Mouse (Mus musculus) neural tube, embryonic 11.5 days (tissue): ENCODE data around the gene F2r. TPM values are rescaled to one million over a fixed set of nuclear protein-coding genes. Genes with fewer than 3 reads are reported as not detected.

Experiments
- ATAC-seq: fragments of 200-750 bp; cut with Nextera tagmentation; 2 replicates; pipeline ENCODE4 v1.8.0; 2017; ENCODE audit warnings: moderate number of reproducible peaks, mild to moderate bottlenecking, moderate TSS enrichment, moderate library complexity; ENCODE audit not compliant: insufficient read depth, low FRiP score, low TSS enrichment
- DNase-seq: peaks from one replicate; pipeline ENCODE4 v3.0.0-alpha.2; 2015; ENCODE audit warnings: low spot score
- H3K27ac ChIP-seq: fragments of 300-500 bp; sonication (generic); 2 replicates; pipeline ENCODE4 v1.5.1; 2014; ENCODE audit warnings: low read depth, mild to moderate bottlenecking, low read length
- H3K27me3 ChIP-seq: fragments of 300-500 bp; sonication (generic); 2 replicates; pipeline ENCODE4 v1.6.1; 2014; ENCODE audit warnings: mild to moderate bottlenecking, low read length, mixed read lengths; ENCODE audit not compliant: control insufficient read depth, insufficient read depth
- H3K36me3 ChIP-seq: fragments of 300-500 bp; sonication (generic); 2 replicates; pipeline ENCODE4 v1.6.1; 2014; ENCODE audit warnings: mild to moderate bottlenecking, low read length, moderate library complexity, mixed read lengths; ENCODE audit not compliant: control insufficient read depth, insufficient read depth
- H3K4me1 ChIP-seq: fragments of 300-500 bp; sonication (generic); 2 replicates; pipeline ENCODE4 v1.6.1; 2014; ENCODE audit warnings: low read length, mixed read lengths; ENCODE audit not compliant: control insufficient read depth, insufficient read depth
- H3K4me2 ChIP-seq: fragments of 300-500 bp; sonication (generic); 2 replicates; pipeline ENCODE4 v1.6.1; 2014; ENCODE audit warnings: low read depth, mild to moderate bottlenecking, moderate library complexity
- H3K4me3 ChIP-seq: fragments of 300-500 bp; sonication (generic); 2 replicates; pipeline ENCODE4 v1.5.1; 2014; ENCODE audit warnings: low read depth, low read length
- H3K9ac ChIP-seq: fragments of 300-500 bp; sonication (generic); 2 replicates; pipeline ENCODE4 v1.6.1; 2014; ENCODE audit warnings: mild to moderate bottlenecking, low read length
- H3K9me3 ChIP-seq: fragments of 300-500 bp; sonication (generic); 2 replicates; pipeline ENCODE4 v1.6.1; 2016; ENCODE audit warnings: low read length; ENCODE audit not compliant: control insufficient read depth
- WGBS: fragments of 180-500 bp; shearing (Covaris S2); extraction: QIAGEN DNeasy Blood & Tissue Kit; methylation state at CpG from one replicate; pipeline ENCODE4 v1.1.7; 2014; 5-methylcytosine and 5-hydroxymethylcytosine counted together
- polyA plus RNA-seq: library from polyadenylated mRNA; unstranded; fragments of >200 nt; fragmentation: Nextera tagmentation; extraction: Ambion mirVana; gene quantifications from 2 replicates; pipeline ENCODE4 v1.2.1, GENCODE M21; 2014

The F2r gene
- polyA plus RNA-seq, 1 experiment from 2014 or later: 146 TPM

DNA sequence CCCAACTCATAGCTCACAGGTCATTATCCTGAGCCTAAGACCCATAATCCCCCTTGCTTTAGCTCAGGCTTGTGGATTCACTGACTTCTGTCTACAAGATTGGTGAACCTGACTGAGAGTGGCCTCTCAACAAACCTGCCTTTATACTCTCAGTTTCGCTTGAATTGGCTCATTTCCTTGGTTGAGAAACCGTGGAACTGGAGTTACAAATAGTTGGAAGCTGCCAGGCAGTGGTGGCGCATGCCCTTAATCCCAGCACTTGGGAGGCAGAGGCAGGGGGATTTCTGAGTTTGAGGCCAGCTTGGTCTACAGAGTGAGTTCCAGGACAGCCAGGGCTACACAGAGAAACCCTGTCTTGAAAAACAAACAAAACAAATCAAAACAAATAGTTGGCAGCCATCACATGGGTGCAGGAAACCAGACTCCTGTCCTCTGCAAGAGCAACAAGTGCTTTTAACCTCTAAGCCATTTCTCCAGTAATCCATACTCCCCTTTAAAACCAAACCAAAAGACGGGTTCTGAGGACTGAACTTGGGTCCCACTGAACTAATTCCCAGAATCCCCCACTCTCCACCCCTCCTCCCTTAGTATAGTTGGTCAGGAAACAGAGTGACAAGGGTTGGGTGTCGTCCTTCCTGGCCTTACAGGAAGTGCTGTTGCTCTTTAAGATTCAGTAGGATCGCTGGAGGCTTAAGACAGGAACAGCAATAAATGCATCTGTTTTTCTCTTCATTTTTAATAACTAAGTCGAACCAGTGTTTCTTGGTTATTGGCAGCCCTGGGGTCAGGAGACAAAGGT lies 33.8 kb upstream of the F2r start:
- ATAC-seq: no peak
- H3K27ac ChIP-seq: no peak overlapping the region

DNA sequence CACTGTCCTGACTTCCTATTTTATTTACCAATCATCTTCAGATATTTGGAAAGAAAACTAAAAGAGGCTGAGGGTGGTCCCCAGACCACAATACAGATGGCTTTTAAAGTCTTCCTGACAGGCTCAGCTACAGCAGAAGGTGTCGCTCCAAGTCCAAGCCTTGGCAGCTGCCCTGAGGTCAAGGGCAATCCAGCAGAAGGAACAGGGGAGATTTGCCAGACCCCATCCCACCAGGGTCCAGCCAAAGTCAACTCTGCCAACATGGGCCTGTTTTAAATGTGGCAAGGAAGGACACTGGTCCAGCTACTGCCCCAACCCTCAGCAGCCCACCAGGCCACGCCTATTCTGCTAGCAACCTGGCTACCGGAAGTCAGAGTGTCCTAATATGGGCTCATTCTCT lies 31.7 kb upstream of the F2r start:
- 89% methylated on average over 3 of the region's 3 CpGs for WGBS
- H3K4me1 ChIP-seq: peaks cover 3% of the 10 kb centered on the region; the same call in 1 of the 2 replicates
- H3K4me3 ChIP-seq: no peak overlapping the region
- H3K27ac ChIP-seq: no peak overlapping the region
- H3K27me3 ChIP-seq: no peaks in the 10 kb centered on the region
- no peaks in the 10 kb centered on the region for H3K9me3 ChIP-seq
- no peak overlapping the region for H3K4me2 ChIP-seq
- H3K9ac ChIP-seq: no peak overlapping the region
- no peak for ATAC-seq
- H3K36me3 ChIP-seq: peaks cover 2% of the 10 kb centered on the region; the same call in 1 of the 2 replicates
- DNase-seq: no peak

More for the DNA sequence above, 33.8 kb upstream of the F2r start:
- Histone ChIP-seq H3K9ac (no peak overlapping the region), H3K4me2 (no peak overlapping the region), H3K36me3 (no peaks in the 10 kb centered on the region), H3K9me3 (no peaks in the 10 kb centered on the region), H3K27me3 (no peaks in the 10 kb centered on the region), H3K4me1 (peaks cover 3% of the 10 kb centered on the region; the same call in 1 of the 2 replicates), H3K4me3 (no peak overlapping the region)
- DNase-seq: no peak
- WGBS: 85% methylated on average over 7 of the region's 7 CpGs

DNA sequence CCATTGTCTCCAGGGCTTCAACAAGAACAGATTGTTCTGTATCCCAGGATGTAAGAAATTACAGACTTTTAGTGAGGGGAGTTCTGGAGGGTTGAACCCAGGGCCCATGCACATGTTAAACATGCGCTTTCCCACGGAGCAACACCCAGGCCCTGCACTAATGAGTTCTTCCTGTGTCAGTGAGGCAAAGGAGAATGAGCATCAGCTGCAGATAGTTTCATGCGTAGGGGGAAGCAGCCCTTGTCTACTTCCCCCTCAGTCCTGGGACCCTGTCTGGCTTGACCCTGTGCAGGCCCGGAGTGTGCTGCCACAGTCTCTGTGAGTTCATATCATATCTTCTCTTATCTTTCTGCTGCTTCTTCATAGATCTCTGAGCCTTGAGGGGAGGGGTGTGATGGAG lies 29.0 kb upstream of the F2r start:
- Histone ChIP-seq H3K27me3 (no peaks in the 10 kb centered on the region), H3K36me3 (peaks cover 2% of the 10 kb centered on the region; the same call in 1 of the 2 replicates), H3K9ac (no peak overlapping the region), H3K4me2 (no peak overlapping the region), H3K27ac (no peak overlapping the region), H3K4me1 (no peaks in the 10 kb centered on the region), H3K4me3 (no peak overlapping the region), H3K9me3 (no peaks in the 10 kb centered on the region)
- no peak for DNase-seq
- WGBS: 56% methylated on average over 4 of the region's 4 CpGs
- ATAC-seq: no peak

GRCm38 (mm10) chr13:95646687-95647111 lies 28.4 kb upstream of the F2r start:
- ATAC-seq: no peak
- no peaks in the 10 kb centered on the region for H3K4me1 ChIP-seq
- peaks cover 2% of the 10 kb centered on the region; the same call in 1 of the 2 replicates for H3K36me3 ChIP-seq
- H3K27ac ChIP-seq: no peak overlapping the region
- H3K27me3 ChIP-seq: no peaks in the 10 kb centered on the region
- no peaks in the 10 kb centered on the region for H3K9me3 ChIP-seq
- 38% methylated on average over 9 of the region's 9 CpGs for WGBS
- DNase-seq: no peak
- H3K9ac ChIP-seq: no peak overlapping the region
- no peak overlapping the region for H3K4me3 ChIP-seq
- H3K4me2 ChIP-seq: no peak overlapping the region

DNA sequence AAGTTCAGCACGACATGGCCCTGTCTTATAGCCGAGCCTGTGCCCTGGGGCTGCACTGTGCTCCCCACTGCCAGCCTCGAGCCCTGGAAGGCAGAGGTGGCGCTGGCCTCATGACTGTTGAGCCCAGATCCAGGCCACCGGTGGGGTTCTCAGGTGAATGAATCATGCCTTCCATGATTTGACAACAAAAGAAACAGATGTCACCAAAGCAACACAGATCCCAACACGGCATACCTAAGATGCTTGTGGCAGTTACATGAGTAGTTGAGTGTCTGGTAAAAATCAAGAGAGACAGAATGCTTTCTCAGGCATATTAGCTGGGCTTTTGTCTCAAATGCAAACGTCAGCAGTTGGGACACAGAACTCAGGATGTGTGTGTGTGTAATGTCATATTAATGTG lies 25.5 kb upstream of the F2r start:
- no peak for DNase-seq
- Histone ChIP-seq H3K9me3 (no peaks in the 10 kb centered on the region), H3K4me3 (no peak overlapping the region), H3K9ac (no peak overlapping the region), H3K27me3 (no peaks in the 10 kb centered on the region), H3K27ac (no peak overlapping the region), H3K4me1 (peaks cover 8% of the 10 kb centered on the region; the same call in 1 of the 2 replicates), H3K36me3 (peaks cover 2% of the 10 kb centered on the region; the same call in 1 of the 2 replicates), H3K4me2 (no peak overlapping the region)
- 69% methylated on average over 7 of the region's 7 CpGs for WGBS
- ATAC-seq: no peak

- Histone ChIP-seq H3K9me3 (no peaks in the 10 kb centered on the region), H3K27ac (no peak overlapping the region), H3K27me3 (no peaks in the 10 kb centered on the region), H3K4me3 (no peak overlapping the region), H3K4me1 (peaks cover 8% of the 10 kb centered on the region; the same call in 1 of the 2 replicates), H3K36me3 (peaks cover 2% of the 10 kb centered on the region; the same call in 1 of the 2 replicates), H3K4me2 (no peak overlapping the region), H3K9ac (no peak overlapping the region)
- DNase-seq: no peak
- 90% methylated on average over 17 of the region's 17 CpGs for WGBS
- no peak for ATAC-seq
These were observed 23.0 kb upstream of the F2r start for GRCm38 (mm10) chr13:95641061-95641986.

- H3K9me3 ChIP-seq: no peaks in the 10 kb centered on the region
- no peaks in the 10 kb centered on the region for H3K27me3 ChIP-seq
- ATAC-seq: no peak
- no peak overlapping the region for H3K4me2 ChIP-seq
- peaks cover 8% of the 10 kb centered on the region; the same call in 1 of the 2 replicates for H3K4me1 ChIP-seq
- H3K4me3 ChIP-seq: no peak overlapping the region
- H3K36me3 ChIP-seq: peaks cover under 1% of the 10 kb centered on the region; the same call in 1 of the 2 replicates
- DNase-seq: no peak
- WGBS: 94% methylated on average over 1 of the region's 1 CpGs
- no peak overlapping the region for H3K9ac ChIP-seq
- H3K27ac ChIP-seq: no peak overlapping the region
These were observed 22.1 kb upstream of the F2r start for GRCm38 (mm10) chr13:95640408-95640807.

DNA sequence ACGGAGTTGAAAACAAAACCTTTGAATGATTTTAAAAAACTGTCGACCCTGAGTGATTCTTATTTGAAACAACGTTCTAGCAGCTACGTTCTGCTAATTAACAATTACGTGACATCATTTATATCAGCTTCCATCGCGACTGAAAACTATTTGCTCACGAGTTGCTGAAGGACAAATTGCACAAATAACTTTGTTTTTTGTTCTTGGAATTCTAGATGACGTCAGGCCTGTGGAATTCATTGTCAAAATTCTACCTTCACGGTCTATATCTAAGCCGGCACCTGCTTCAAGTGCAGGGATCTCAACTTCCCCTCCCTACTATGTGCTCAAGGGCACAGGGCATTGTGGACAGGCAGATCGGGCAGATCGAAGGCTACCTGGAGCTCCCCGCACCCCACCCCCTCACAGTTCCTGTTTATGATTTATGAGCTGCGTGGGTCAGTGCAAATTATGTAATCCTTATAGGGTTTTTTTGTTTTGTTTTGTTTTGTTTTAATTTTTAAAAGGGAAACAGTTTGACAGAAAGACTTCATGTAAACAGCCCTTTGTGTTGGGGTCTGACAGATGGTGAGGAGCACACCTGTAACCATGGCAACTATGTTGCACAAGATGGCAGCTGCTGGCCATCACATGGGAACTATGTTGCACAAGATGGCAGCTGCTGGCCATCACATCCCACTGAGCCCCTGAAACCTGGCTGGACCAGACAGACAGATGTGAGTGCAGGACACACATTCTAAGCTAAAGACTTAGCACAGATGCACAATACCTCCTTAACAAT lies 21.2 kb upstream of the F2r start:
- H3K9me3 ChIP-seq: no peaks in the 10 kb centered on the region
- DNase-seq (peak; percentile 48), ATAC-seq (peak; percentile 67; the same call in 1 of the 2 replicates)
- H3K9ac ChIP-seq: no peak overlapping the region
- no peaks in the 10 kb centered on the region for H3K27me3 ChIP-seq
- H3K36me3 ChIP-seq: no peaks in the 10 kb centered on the region
- peaks cover 8% of the 10 kb centered on the region; the same call in 1 of the 2 replicates for H3K4me1 ChIP-seq
- WGBS: 85% methylated on average over 15 of the region's 15 CpGs
- no peak overlapping the region for H3K4me3 ChIP-seq
- H3K27ac ChIP-seq: no peak overlapping the region
- H3K4me2 ChIP-seq: no peak overlapping the region
